Comparison of ENCODE assay signal across 8 mouse cellular contexts in the genomic region with DNA sequence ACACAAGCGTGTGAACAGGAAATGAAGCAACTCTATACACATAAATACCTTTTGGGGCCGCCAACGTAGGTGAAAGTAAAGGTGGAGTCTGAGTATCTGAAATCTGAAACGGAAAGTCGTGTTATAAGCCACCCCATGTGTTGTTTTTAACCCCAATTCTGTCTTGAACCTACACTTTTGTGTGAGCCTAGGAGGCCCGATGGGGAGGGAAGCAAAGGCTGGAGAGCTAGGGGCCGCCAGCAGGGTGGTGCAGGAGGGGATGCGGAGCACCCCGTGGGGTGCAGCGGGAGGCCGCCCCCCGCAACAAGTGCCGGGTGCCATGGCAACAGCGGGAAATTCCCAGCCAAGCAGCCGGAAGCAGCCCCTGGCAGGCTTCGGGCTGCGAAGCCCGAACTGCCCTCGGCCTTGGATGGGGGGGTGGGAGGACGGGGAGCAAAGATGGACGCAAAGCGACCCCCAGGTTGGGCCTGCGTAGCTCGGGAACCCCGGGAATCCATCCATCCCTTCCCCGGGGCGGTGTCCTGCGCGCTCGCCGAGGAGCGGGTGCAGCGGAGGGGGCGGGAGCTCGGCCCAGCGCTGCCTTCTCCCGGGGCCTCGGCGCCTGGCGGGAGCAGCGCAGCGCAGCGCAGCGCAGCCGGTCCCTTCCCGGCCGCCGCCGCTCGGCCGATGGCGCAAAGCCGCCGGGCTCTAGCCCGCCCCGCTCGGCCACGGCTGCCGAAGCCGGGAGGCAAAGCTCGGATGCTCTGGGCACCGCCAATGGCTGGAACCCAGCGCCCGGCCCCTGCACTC. TPM values are rescaled to one million over a fixed set of nuclear protein-coding genes. Genes with fewer than 3 reads are reported as not detected.
A peak's percentile ranks its signal among the peaks of the same experiment; 100 is the strongest.
DNase-seq lines count a peak whose midpoint lies in the region; ATAC-seq and TF ChIP-seq lines count a peak whose summit lies in the region.

No protein-coding gene starts in this region.

- no peaks in the 10 kb centered on the region for H3K36me3 ChIP-seq in hindbrain, embryonic 14.5 days (replicated peaks; ENCODE audit: control insufficient read depth, insufficient read depth)

- TF ChIP-seq POLR2A in cerebellum, adult 2 months (IDR thresholded peaks at IDR 0.05; ENCODE audit: borderline replicate concordance, insufficient read depth, low read length), result no peak

- no peaks in the 10 kb centered on the region for H3K9me3 ChIP-seq in hindbrain, embryonic 14.5 days (ENCODE audit: control insufficient read depth, low read length)

- H3K27ac ChIP-seq in cerebellum, adult 2 months (ENCODE audit: insufficient read depth, low read length), result peak overlapping the region; percentile 67
- H3K27ac ChIP-seq in hindbrain, embryonic 14.5 days, result peak overlapping the region; percentile 95

- no peaks in the 10 kb centered on the region for H3K4me1 ChIP-seq in cerebellum, adult 2 months (ENCODE audit: control insufficient read depth, insufficient read depth, low read length)
- H3K4me1 ChIP-seq in hindbrain, embryonic 14.5 days (replicated peaks; ENCODE audit: control insufficient read depth, insufficient read depth, low read length), result peaks cover 15% of the 10 kb centered on the region

- peak; percentile 76 for DNase-seq in MN1 (ENCODE audit: low spot score)
- DNase-seq in cerebellum, adult 2 months, result peak; percentile 68 to 76
- peak; percentile 43 to 63 for DNase-seq in frontal cortex, postnatal 10 days (ENCODE audit: low spot score in 2 of 2)
- DNase-seq in hindbrain, embryonic 14.5 days (ENCODE audit: low spot score), result peak; percentile 62
- DNase-seq in left cerebral cortex, adult 11 months (ENCODE audit: low spot score), result peak; percentile 18
- DNase-seq in lung, postnatal 36 days, result peak; percentile 58
- DNase-seq in retina, postnatal 1 day, result peak; percentile 84
- peak; percentile 80 to 83 for DNase-seq in thymus, postnatal 36 days

- under 1% methylated on average over 64 of the region's 64 CpGs for WGBS in cerebellum, adult 2 months
- under 1% methylated on average over 63 of the region's 64 CpGs for WGBS in hindbrain, embryonic 14.5 days

- no peak for TF ChIP-seq CTCF in cerebellum, adult 2 months (IDR thresholded peaks at IDR 0.05; ENCODE audit: borderline replicate concordance, insufficient read depth, low read depth, low read length)

- peak overlapping the region; percentile 99 for H3K9ac ChIP-seq in hindbrain, embryonic 14.5 days

- ATAC-seq in hindbrain, embryonic 14.5 days (ENCODE audit: low FRiP score), result peak; percentile 84

- no peaks in the 10 kb centered on the region for H3K27me3 ChIP-seq in cerebellum, adult 2 months (ENCODE audit: control insufficient read depth, insufficient read depth, low read length)
- H3K27me3 ChIP-seq in hindbrain, embryonic 14.5 days (ENCODE audit: control insufficient read depth, insufficient read depth, low read length), result no peaks in the 10 kb centered on the region

- peak overlapping the region; percentile 98 for H3K4me3 ChIP-seq in cerebellum, adult 2 months (replicated peaks; ENCODE audit: insufficient read depth, low read depth, low read length)
- H3K4me3 ChIP-seq in hindbrain, embryonic 14.5 days (replicated peaks; ENCODE audit: low read length), result peak overlapping the region; percentile 93

- H3K4me2 ChIP-seq in hindbrain, embryonic 14.5 days (replicated peaks), result peak overlapping the region; percentile 62

RNA-seq across cellular contexts. Expression of gene Parp8, which starts 1.0 kb away (rescaled TPM):
- 24.8 and 25.7 TPM in 2 replicates for polyA plus RNA-seq in cerebellum, adult 2 months (2012; rRNA removed)
- 42.3 and 44.0 TPM in 2 replicates for polyA plus RNA-seq in hindbrain, embryonic 14.5 days (2014; fragmentation: Nextera tagmentation; extraction: Ambion mirVana)

Comparison
In these comparisons a context has a peak if more than half of its experiments do, and no peak if none do; other contexts are left out.
1. Peak in every context shown above with its lines: DNase-seq, ATAC-seq, H3K4me3 ChIP-seq and H3K27ac ChIP-seq.
2. DNase-seq: peak in every context shown above with its lines; median percentile 84 in retina, postnatal 1 day; 82 in thymus, postnatal 36 days; 76 in MN1; 72 in cerebellum, adult 2 months; 62 in hindbrain, embryonic 14.5 days; 58 in lung, postnatal 36 days; 53 in frontal cortex, postnatal 10 days; 18 in left cerebral cortex, adult 11 months.